Mouse (Mus musculus) hindbrain, embryonic 14.5 days (tissue): ENCODE results near the gene Scamp4. TPM values are rescaled to one million over a fixed set of nuclear protein-coding genes. Genes with fewer than 3 reads are reported as not detected.
"Not testable (repeated sequence)": the region's sequence is repeated elsewhere in the genome, so short reads cannot be mapped to it uniquely, and the experiment has no call there.

Experiments used
- ATAC-seq: fragments of 200-750 bp; cut with Nextera tagmentation; 2 replicates; pipeline ENCODE4 v1.8.0; 2017; ENCODE audit warnings: moderate number of reproducible peaks, mild to moderate bottlenecking, moderate TSS enrichment, moderate library complexity; ENCODE audit not compliant: low FRiP score
- DNase-seq: peaks from one replicate; pipeline ENCODE4 v3.0.0-alpha.2; 2015; ENCODE audit warnings: low spot score
- H3K27ac ChIP-seq: fragments of 300-500 bp; sonication (generic); 2 replicates; pipeline ENCODE4 v1.5.1; 2014; ENCODE audit warnings: mild to moderate bottlenecking, moderate library complexity
- H3K27me3 ChIP-seq: fragments of 300-500 bp; sonication (generic); 2 replicates; pipeline ENCODE4 v1.6.1; 2014; ENCODE audit warnings: mild to moderate bottlenecking, low read length, mixed read lengths; ENCODE audit not compliant: control insufficient read depth, insufficient read depth
- H3K36me3 ChIP-seq: fragments of 300-500 bp; sonication (generic); replicated peaks from 2 replicates; pipeline ENCODE4 v1.6.1; 2014; ENCODE audit not compliant: control insufficient read depth, insufficient read depth
- H3K4me1 ChIP-seq: fragments of 300-500 bp; sonication (generic); replicated peaks from 2 replicates; pipeline ENCODE4 v1.6.1; 2014; ENCODE audit warnings: antibody characterized with exemption, low read length, mixed read lengths; ENCODE audit not compliant: control insufficient read depth, insufficient read depth
- H3K4me2 ChIP-seq: fragments of 300-500 bp; sonication (generic); replicated peaks from 2 replicates; pipeline ENCODE4 v1.6.1; 2014; ENCODE audit warnings: mild to moderate bottlenecking, moderate library complexity
- H3K4me3 ChIP-seq: fragments of 300-500 bp; sonication (generic); replicated peaks from 2 replicates; pipeline ENCODE4 v1.5.1; 2014; ENCODE audit warnings: mild to moderate bottlenecking, low read length
- H3K9ac ChIP-seq: fragments of 300-500 bp; sonication (generic); 2 replicates; pipeline ENCODE4 v1.6.1; 2014
- H3K9me3 ChIP-seq: fragments of 300-500 bp; sonication (generic); 2 replicates; pipeline ENCODE4 v1.6.1; 2016; ENCODE audit warnings: low read length; ENCODE audit not compliant: control insufficient read depth
- WGBS: fragments of 180-500 bp; shearing (Covaris S2); extraction: QIAGEN DNeasy Blood & Tissue Kit; methylation state at CpG from one replicate; pipeline ENCODE4 v1.1.7; 2014; 5-methylcytosine and 5-hydroxymethylcytosine counted together
- polyA plus RNA-seq: library from polyadenylated mRNA; unstranded; fragments of >200 nt; fragmentation: Nextera tagmentation; extraction: Ambion mirVana; gene quantifications from 2 replicates; pipeline ENCODE4 v1.2.1, GENCODE M21; 2014

Scamp4 gene
- polyA plus RNA-seq, 1 experiment from 2014 or later = 64.5 TPM

DNA sequence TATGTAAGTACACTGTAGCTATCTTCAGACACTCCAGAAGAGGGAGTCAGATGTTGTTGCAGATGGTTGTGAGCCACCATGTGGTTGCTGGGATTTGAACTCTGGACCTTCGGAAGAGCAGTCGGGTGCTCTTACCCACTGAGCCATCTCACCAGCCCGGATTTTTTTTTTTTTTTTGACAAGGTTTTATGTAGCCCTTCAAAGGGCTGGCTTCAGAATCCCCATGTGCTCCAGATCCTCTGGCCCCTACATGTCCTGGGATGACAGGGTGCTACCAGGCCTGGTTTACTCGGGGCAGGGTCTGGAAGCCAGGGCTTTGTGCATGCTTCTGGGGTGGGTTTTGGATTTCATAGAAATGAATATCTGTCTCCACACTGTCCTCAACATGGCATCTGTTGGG is 3.0 kb downstream of the Scamp4 start, which contains the start of gene Gm49322:
Gene Gm49322 (plus strand): TSS at position 301 of the 400 bp plus-strand sequence.
- H3K4me2 ChIP-seq, H3K27me3 ChIP-seq, H3K9me3 ChIP-seq, DNase-seq, H3K4me3 ChIP-seq, ATAC-seq, H3K9ac ChIP-seq, H3K27ac ChIP-seq: not testable (repeated sequence)
- H3K4me1 ChIP-seq = peaks cover 15% of the 10 kb centered on the region
- H3K36me3 ChIP-seq = peaks cover 46% of the 10 kb centered on the region
- 89% methylated on average over 1 of the region's 4 CpGs for WGBS

- Histone ChIP-seq H3K4me2 (no peak overlapping the region), H3K4me1 (peaks cover 15% of the 10 kb centered on the region), H3K27me3 (no peaks in the 10 kb centered on the region), H3K9ac (no peak overlapping the region), H3K36me3 (peaks cover 47% of the 10 kb centered on the region), H3K9me3 (no peaks in the 10 kb centered on the region), H3K27ac (no peak overlapping the region), H3K4me3 (no peak overlapping the region)
- no peak for ATAC-seq
- DNase-seq = no peak
- 92% methylated on average over 23 of the region's 23 CpGs for WGBS
Observed at GRCm38 (mm10) chr10:80606306-80606705, 3.6 kb downstream of the Scamp4 start.

DNA sequence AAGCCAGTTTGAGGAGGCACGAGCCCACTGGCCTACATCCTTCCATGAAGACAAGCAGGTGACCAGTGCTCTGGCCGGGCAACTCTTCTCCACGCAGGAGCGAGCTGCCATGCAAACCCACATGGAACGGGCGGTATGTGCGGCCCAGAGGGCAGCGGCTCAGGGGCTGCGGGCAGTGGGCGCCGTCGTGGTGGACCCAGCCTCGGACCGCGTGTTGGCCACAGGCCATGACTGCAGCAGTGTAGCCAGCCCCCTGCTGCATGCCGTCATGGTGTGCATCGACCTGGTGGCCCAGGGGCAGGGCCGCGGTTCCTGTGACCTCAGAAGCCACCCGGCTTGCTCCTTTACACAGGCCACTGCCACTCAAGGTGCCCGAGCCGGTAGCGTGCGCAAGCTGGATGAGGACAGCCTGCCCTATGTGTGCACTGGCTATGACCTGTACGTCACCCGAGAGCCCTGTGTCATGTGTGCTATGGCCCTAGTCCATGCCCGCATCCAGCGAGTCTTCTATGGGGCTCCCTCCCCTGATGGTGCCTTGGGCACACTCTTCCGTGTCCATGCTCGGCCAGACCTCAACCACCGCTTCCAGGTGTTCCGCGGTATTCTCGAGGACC is 4.2 kb downstream of the Scamp4 start:
- DNase-seq (no peak), ATAC-seq (no peak)
- peaks cover 50% of the 10 kb centered on the region for H3K36me3 ChIP-seq
- H3K27ac ChIP-seq = no peak overlapping the region
- H3K27me3 ChIP-seq = no peaks in the 10 kb centered on the region
- 95% methylated on average over 34 of the region's 34 CpGs for WGBS
- peaks cover 15% of the 10 kb centered on the region for H3K4me1 ChIP-seq
- H3K9ac ChIP-seq = no peak overlapping the region
- H3K9me3 ChIP-seq = no peaks in the 10 kb centered on the region
- H3K4me3 ChIP-seq = no peak overlapping the region
- H3K4me2 ChIP-seq = no peak overlapping the region

GRCm38 (mm10) chr10:80608435-80608834 is 5.8 kb downstream of the Scamp4 start:
- WGBS = 87% methylated on average over 3 of the region's 3 CpGs
- Histone ChIP-seq H3K27me3 (no peaks in the 10 kb centered on the region), H3K4me3 (no peak overlapping the region), H3K36me3 (peaks cover 66% of the 10 kb centered on the region), H3K9me3 (no peaks in the 10 kb centered on the region), H3K27ac (no peak overlapping the region), H3K9ac (no peak overlapping the region), H3K4me1 (peaks cover 9% of the 10 kb centered on the region), H3K4me2 (no peak overlapping the region)
- no peak for ATAC-seq
- no peak for DNase-seq

DNA sequence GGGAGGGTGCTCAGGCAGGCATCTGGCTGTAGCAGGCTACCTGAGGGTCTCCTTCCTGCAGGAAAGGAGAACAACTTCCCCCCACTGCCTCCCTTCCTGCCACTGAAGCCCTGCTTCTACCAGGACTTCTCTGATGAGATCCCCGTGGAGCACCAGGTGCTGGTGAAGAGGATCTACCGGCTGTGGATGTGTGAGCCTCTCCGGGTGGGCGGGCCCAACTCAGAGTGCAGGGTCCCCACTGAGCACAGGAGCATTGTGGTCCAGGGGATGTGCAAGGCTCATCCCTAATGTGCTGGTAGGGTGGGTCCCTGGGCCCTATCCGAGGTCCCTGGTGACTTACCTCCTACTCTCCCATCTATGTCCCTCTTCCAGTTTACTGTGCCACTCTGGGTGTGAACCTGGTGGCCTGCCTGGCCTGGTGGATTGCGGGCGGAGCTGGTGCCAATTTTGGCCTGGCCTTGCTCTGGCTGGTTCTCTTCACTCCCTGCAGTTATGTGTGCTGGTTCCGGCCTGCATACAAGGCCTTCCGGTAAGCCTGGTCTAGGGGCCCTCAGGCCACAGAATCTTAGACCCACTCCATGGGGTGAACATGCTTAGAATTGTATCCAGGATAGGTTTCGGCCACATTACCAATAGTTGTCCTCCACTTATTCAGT is 6.7 kb downstream of the Scamp4 start:
- no peak for ATAC-seq
- H3K9ac ChIP-seq = no peak overlapping the region
- no peaks in the 10 kb centered on the region for H3K4me1 ChIP-seq
- no peak overlapping the region for H3K4me3 ChIP-seq
- no peak overlapping the region for H3K4me2 ChIP-seq
- no peak overlapping the region for H3K27ac ChIP-seq
- WGBS = 95% methylated on average over 10 of the region's 10 CpGs
- H3K9me3 ChIP-seq = no peaks in the 10 kb centered on the region
- H3K27me3 ChIP-seq = no peaks in the 10 kb centered on the region
- H3K36me3 ChIP-seq = peaks cover 75% of the 10 kb centered on the region
- no peak for DNase-seq

DNA sequence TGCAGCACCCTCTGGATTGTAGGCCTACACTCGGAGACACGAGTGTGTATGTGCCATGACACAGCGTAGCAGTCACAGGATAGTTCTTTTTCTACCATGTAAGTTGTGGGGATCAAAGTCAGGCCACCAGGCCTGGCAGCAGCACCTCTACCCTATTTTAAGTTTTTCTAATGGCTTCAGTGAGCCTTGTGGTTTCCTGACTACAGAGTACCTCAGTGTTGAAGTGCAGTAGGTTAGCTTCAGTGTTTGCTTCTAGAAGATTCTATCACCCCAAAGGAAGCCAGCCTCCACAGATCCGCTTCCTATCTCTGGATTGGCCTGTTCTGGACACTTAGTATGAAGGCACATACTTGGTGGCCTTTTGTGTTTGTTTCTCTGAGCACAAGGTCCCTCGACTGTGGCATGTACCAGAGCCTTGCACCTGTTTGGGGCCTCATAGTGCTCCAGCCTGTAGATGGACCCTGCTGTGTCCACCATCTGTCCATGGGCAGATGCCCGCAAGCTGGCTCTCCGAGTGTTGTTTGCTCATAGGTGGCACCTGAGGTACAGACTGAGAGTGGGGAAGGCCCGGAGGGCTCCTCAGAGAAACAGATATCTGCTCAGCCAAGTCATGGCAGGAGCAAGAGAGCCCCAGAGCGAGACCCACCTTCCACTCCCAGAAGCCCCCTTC is 7.6 kb downstream of the Scamp4 start:
- peaks cover 83% of the 10 kb centered on the region for H3K36me3 ChIP-seq
- no peak overlapping the region for H3K27ac ChIP-seq
- no peaks in the 10 kb centered on the region for H3K9me3 ChIP-seq
- DNase-seq (no peak), ATAC-seq (no peak)
- H3K4me2 ChIP-seq = no peak overlapping the region
- no peak overlapping the region for H3K9ac ChIP-seq
- no peak overlapping the region for H3K4me3 ChIP-seq
- no peaks in the 10 kb centered on the region for H3K27me3 ChIP-seq
- H3K4me1 ChIP-seq = no peaks in the 10 kb centered on the region
- WGBS = 92% methylated on average over 9 of the region's 9 CpGs

DNA sequence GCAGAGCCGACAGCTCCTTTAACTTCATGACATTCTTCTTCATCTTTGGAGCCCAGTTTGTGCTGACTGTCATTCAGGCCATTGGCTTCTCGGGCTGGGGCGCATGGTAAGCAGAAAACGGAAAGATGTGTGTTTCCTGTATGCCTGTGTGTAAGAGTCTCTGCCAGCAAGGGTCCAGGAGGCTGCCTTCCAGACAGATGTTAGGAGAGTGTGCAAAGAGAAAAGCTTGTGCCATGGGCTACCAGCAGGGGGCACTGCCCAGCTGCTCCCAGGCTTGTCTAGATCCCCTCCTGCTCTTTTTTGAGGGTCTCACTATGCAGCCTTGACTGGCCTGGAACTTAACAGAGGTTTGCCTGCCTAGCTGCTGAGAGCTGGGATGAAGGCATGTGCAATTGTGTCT is 8.4 kb downstream of the Scamp4 start:
- 72% methylated on average over 4 of the region's 4 CpGs for WGBS
- DNase-seq (peak; percentile 47), ATAC-seq (no peak)
- H3K36me3 ChIP-seq = peaks cover 90% of the 10 kb centered on the region
- H3K9me3 ChIP-seq = no peaks in the 10 kb centered on the region
- no peak overlapping the region for H3K9ac ChIP-seq
- no peak overlapping the region for H3K4me3 ChIP-seq
- H3K4me2 ChIP-seq = no peak overlapping the region
- H3K27me3 ChIP-seq = no peaks in the 10 kb centered on the region
- H3K27ac ChIP-seq = no peak overlapping the region
- H3K4me1 ChIP-seq = no peaks in the 10 kb centered on the region

GRCm38 (mm10) chr10:80611905-80612304 is 9.2 kb downstream of the Scamp4 start:
- H3K4me2 ChIP-seq = no peak overlapping the region
- peaks cover 82% of the 10 kb centered on the region for H3K36me3 ChIP-seq
- 92% methylated on average over 3 of the region's 3 CpGs for WGBS

DNA sequence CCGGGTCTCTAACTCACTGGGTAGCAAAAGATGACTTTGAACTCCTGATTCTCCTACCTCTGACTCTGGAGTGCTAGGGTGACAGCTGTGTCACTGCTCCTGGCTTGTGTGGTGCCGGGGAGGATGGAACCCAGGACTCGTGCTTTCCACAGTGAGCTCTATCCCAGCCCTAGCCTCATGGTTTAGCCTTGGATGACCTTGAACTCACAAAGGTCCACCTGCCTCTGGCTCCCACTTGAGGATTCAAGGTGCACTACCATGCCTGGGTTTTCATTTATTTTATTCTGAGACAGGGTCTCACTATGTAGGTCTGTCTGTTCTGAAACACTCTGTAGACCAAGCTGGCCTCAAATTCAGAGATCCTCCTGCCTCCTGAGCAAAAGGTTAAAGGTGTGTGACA is 11.1 kb downstream of the Scamp4 start:
- Histone ChIP-seq H3K9ac (no peak overlapping the region), H3K27me3 (no peaks in the 10 kb centered on the region), H3K36me3 (peaks cover 62% of the 10 kb centered on the region), H3K4me3 (no peak overlapping the region), H3K27ac (no peak overlapping the region), H3K4me1 (no peaks in the 10 kb centered on the region), H3K4me2 (no peak overlapping the region), H3K9me3 (no peaks in the 10 kb centered on the region)
- ATAC-seq (no peak), DNase-seq (no peak)
- 97% methylated on average over 3 of the region's 3 CpGs for WGBS

More at GRCm38 (mm10) chr10:80611905-80612304, 9.2 kb downstream of the Scamp4 start:
- Histone ChIP-seq H3K27me3 (no peaks in the 10 kb centered on the region), H3K9me3 (no peaks in the 10 kb centered on the region), H3K4me1 (no peaks in the 10 kb centered on the region), H3K4me3 (no peak overlapping the region), H3K27ac (no peak overlapping the region), H3K9ac (no peak overlapping the region)
- DNase-seq = no peak
- no peak for ATAC-seq
